Mouse (Mus musculus): ENCODE measurements around the gene Efcab6. TPM values are rescaled to one million over a fixed set of nuclear protein-coding genes. Genes with fewer than 3 reads are reported as not detected.

Gene Efcab6
- total and polyA plus RNA-seq, 3 experiments, result not detected

DNA sequence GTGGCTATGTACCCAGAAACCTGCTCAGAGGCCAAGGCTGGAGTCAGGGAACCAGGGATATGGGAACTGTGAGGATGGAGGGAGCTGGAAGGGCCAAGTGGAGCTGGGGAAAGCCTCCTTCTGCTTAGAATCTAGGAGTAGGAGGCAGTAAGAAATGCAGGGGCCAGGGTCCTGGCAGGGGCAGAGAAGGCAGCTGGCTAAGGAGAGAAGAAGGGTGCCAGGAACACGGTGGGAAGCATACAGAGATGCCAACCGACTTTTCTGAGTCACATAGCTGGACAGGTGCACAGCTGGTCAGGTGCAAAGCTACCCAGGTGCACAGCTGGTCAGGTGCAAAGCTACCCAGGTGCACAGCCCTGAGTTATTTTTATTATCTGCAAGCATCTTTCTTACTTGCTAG, 187.3 kb downstream of the Efcab6 start:
- no peaks in the 10 kb centered on the region for H3K36me3 ChIP-seq (replicated peaks in 1 of 2; ENCODE audit: control insufficient read depth in 1 of 2, insufficient read depth in 1 of 2, low read length in 1 of 2)
- no peak for DNase-seq (ENCODE audit: extremely low read depth)
- in situ Hi-C loops (cut with MboI; ENCODE audit: low pct_ligation_motif_present, low pct_unique_long_range_greater_than_20kb, low sequenced_read_pairs), result no loop called here
- no peak overlapping the region for H3K4me3 ChIP-seq (replicated peaks in 1 of 3; ENCODE audit: low read depth in 2 of 3, low read length in 2 of 3, poor library complexity in 1 of 3)
- no peaks in the 10 kb centered on the region for H3K79me2 ChIP-seq (replicated peaks; ENCODE audit: control insufficient read depth, extremely low read depth, insufficient read depth, poor library complexity, severe bottlenecking)
- dilution Hi-C loops (cut with MboI; ENCODE audit: extremely low pct_ligation_motif_present, extremely low pct_unique_long_range_greater_than_20kb, low sequenced_read_pairs), result no loop called here
- no peak overlapping the region for H3K9ac ChIP-seq (ENCODE audit: insufficient read depth, low read depth)
- no peaks in the 10 kb centered on the region for H3K9me3 ChIP-seq (replicated peaks; ENCODE audit: low read length)
- peaks cover 76% of the 10 kb centered on the region for H3K27me3 ChIP-seq (replicated peaks)
- H3K27ac ChIP-seq (ENCODE audit: insufficient read depth, low read depth), result no peak overlapping the region
- no peak overlapping the region for H3K4me2 ChIP-seq (ENCODE audit: insufficient read depth, low read depth, poor library complexity, severe bottlenecking)
- TF ChIP-seq CHD2 (IDR thresholded peaks at IDR 0.05; ENCODE audit: low read length) (no peak), ZMIZ1 (IDR thresholded peaks at IDR 0.05; ENCODE audit: low read depth, low read length) (no peak), TCF12 (IDR thresholded peaks at IDR 0.05; ENCODE audit: low read depth, low read length) (no peak), TBP (conservative IDR thresholded peaks at IDR 0.05; ENCODE audit: low read depth, low read length) (no peak), SMC3 (IDR thresholded peaks at IDR 0.05; ENCODE audit: low read depth, low read length) (no peak), SIN3A (IDR thresholded peaks at IDR 0.05; ENCODE audit: low read length) (no peak), BHLHE40 (IDR thresholded peaks at IDR 0.05; ENCODE audit: low read depth, low read length) (no peak), USF1 (IDR thresholded peaks at IDR 0.05; ENCODE audit: low read depth, low read length) (no peak), MXI1 (IDR thresholded peaks at IDR 0.05; ENCODE audit: low read depth, low read length) (no peak), RCOR1 (conservative IDR thresholded peaks at IDR 0.05; ENCODE audit: low read depth, low read length) (no peak), MYC (IDR thresholded peaks at IDR 0.05; ENCODE audit: low read depth, low read length) (no peak), ZC3H11A (IDR thresholded peaks at IDR 0.05; ENCODE audit: low read depth, low read length) (no peak), MEF2A (IDR thresholded peaks at IDR 0.05; ENCODE audit: borderline replicate concordance, low read depth, low read length) (no peak)
- H3K4me1 ChIP-seq (ENCODE audit: control insufficient read depth in 1 of 2, insufficient read depth in 2 of 2), result no peaks in the 10 kb centered on the region

GRCm38 (mm10) chr15:83877155-83877866, 187.9 kb downstream of the Efcab6 start:
- in situ Hi-C loops (cut with MboI; ENCODE audit: low pct_ligation_motif_present, low pct_unique_long_range_greater_than_20kb, low sequenced_read_pairs) (no loop called here), dilution Hi-C loops (cut with MboI; ENCODE audit: extremely low pct_ligation_motif_present, extremely low pct_unique_long_range_greater_than_20kb, low sequenced_read_pairs) (no loop called here)
- no peak overlapping the region for H3K9ac ChIP-seq (ENCODE audit: insufficient read depth, low read depth)
- H3K9me3 ChIP-seq (replicated peaks; ENCODE audit: low read length), result no peaks in the 10 kb centered on the region
- no peak overlapping the region for H3K27ac ChIP-seq (ENCODE audit: insufficient read depth, low read depth)
- no peaks in the 10 kb centered on the region for H3K36me3 ChIP-seq (replicated peaks in 1 of 2; ENCODE audit: control insufficient read depth in 1 of 2, insufficient read depth in 1 of 2, low read length in 1 of 2)
- no peak overlapping the region for H3K4me3 ChIP-seq (replicated peaks in 1 of 3; ENCODE audit: low read depth in 2 of 3, low read length in 2 of 3, poor library complexity in 1 of 3)
- no peaks in the 10 kb centered on the region for H3K79me2 ChIP-seq (replicated peaks; ENCODE audit: control insufficient read depth, extremely low read depth, insufficient read depth, poor library complexity, severe bottlenecking)
- TF ChIP-seq TBP (conservative IDR thresholded peaks at IDR 0.05; ENCODE audit: low read depth, low read length) (no peak), RAD21 (IDR thresholded peaks at IDR 0.05; ENCODE audit: low read depth, low read length) (no peak), MEF2A (IDR thresholded peaks at IDR 0.05; ENCODE audit: borderline replicate concordance, low read depth, low read length) (no peak), USF2 (conservative IDR thresholded peaks at IDR 0.05; ENCODE audit: low read depth, low read length) (no peak), CHD1 (IDR thresholded peaks at IDR 0.05; ENCODE audit: low read depth, low read length) (no peak), MYC (IDR thresholded peaks at IDR 0.05; ENCODE audit: low read depth, low read length) (no peak), ZMIZ1 (IDR thresholded peaks at IDR 0.05; ENCODE audit: low read depth, low read length) (no peak), JUN (IDR thresholded peaks at IDR 0.05; ENCODE audit: insufficient read depth, low read depth, low read length) (no peak), PAX5 (IDR thresholded peaks at IDR 0.05; ENCODE audit: low read length) (no peak), UBTF (IDR thresholded peaks at IDR 0.05; ENCODE audit: low read depth, low read length) (no peak), ZC3H11A (IDR thresholded peaks at IDR 0.05; ENCODE audit: low read depth, low read length) (no peak), IRF4 (IDR thresholded peaks at IDR 0.05; ENCODE audit: low read depth, low read length) (no peak), POLR2AphosphoS2 (IDR thresholded peaks at IDR 0.05; ENCODE audit: low read depth, low read length) (no peak), SMC3 (IDR thresholded peaks at IDR 0.05; ENCODE audit: low read depth, low read length) (no peak), MXI1 (IDR thresholded peaks at IDR 0.05; ENCODE audit: low read depth, low read length) (no peak), TCF12 (IDR thresholded peaks at IDR 0.05; ENCODE audit: low read depth, low read length) (no peak)
- no peak for DNase-seq (ENCODE audit: extremely low read depth)
- no peak overlapping the region for H3K4me2 ChIP-seq (ENCODE audit: insufficient read depth, low read depth, poor library complexity, severe bottlenecking)
- no peaks in the 10 kb centered on the region for H3K4me1 ChIP-seq (ENCODE audit: control insufficient read depth in 1 of 2, insufficient read depth in 2 of 2)
- peaks cover 76% of the 10 kb centered on the region for H3K27me3 ChIP-seq (replicated peaks)
